Mouse (Mus musculus) erythroid progenitor cell, adult 5-6 weeks (primary cell): ENCODE measurements around the gene Kdm5b. TPM values are rescaled to one million over a fixed set of nuclear protein-coding genes. Genes with fewer than 3 reads are reported as not detected.

Experiments
- ATAC-seq: replicated peaks from 2 replicates; pipeline ENCODE4 v1.8.0; 2016; ENCODE audit warnings: moderate number of reproducible peaks, mild to moderate bottlenecking, moderate TSS enrichment, inconsistent platforms; ENCODE audit not compliant: poor library complexity, low FRiP score, severe bottlenecking
- total RNA-seq, 2 experiments: library from RNA; stranded (forward) in 1 of 2; stranded (reverse) in 1 of 2; fragments of 150-400 nt in 1 of 2; fragments of 186-747, 209-891 nt in 1 of 2; gene quantifications; 2 replicates each; pipeline versions ENCODE4 v1.2.3 to v1.2.4; 2015 to 2017; ENCODE audit warnings: low replicate concordance in 2 of 2

Gene Kdm5b
- total RNA-seq, 2 experiments from 2014 or later, result 2.2 to 20.1 TPM

GRCm38 (mm10) chr1:134639460-134639859 lies 79.5 kb downstream of the Kdm5b start:
- no peak for ATAC-seq

- no peak for ATAC-seq
Measured at GRCm38 (mm10) chr1:134641507-134641906, 81.5 kb downstream of the Kdm5b start.

- no peak for ATAC-seq
Measured at GRCm38 (mm10) chr1:134643702-134644101, 83.7 kb downstream of the Kdm5b start.

GRCm38 (mm10) chr1:134645408-134646200 lies 85.6 kb downstream of the Kdm5b start:
- ATAC-seq, result no peak

GRCm38 (mm10) chr1:134646261-134646962 lies 86.4 kb downstream of the Kdm5b start, which contains the start of gene Syt2:
TSS of gene Syt2 (plus strand) at chr1:134646677.
- ATAC-seq, result no peak

- no peak for ATAC-seq
Measured at GRCm38 (mm10) chr1:134646963-134647282, 87.0 kb downstream of the Kdm5b start.

- ATAC-seq, result no peak
Measured at GRCm38 (mm10) chr1:134647591-134647990, 87.6 kb downstream of the Kdm5b start.

GRCm38 (mm10) chr1:134650816-134651215 lies 90.8 kb downstream of the Kdm5b start:
- no peak for ATAC-seq

GRCm38 (mm10) chr1:134651268-134651850 lies 91.4 kb downstream of the Kdm5b start:
- peak; percentile 67 for ATAC-seq

GRCm38 (mm10) chr1:134651851-134652398 lies 92.0 kb downstream of the Kdm5b start:
- no peak for ATAC-seq

GRCm38 (mm10) chr1:134653603-134654257 lies 93.8 kb downstream of the Kdm5b start:
- no peak for ATAC-seq

GRCm38 (mm10) chr1:134658841-134659240 lies 98.9 kb downstream of the Kdm5b start:
- ATAC-seq, result no peak

- no peak for ATAC-seq
Measured at GRCm38 (mm10) chr1:134660163-134660562, 100.2 kb downstream of the Kdm5b start.

GRCm38 (mm10) chr1:134671234-134672070 lies 111.5 kb downstream of the Kdm5b start:
- no peak for ATAC-seq

- ATAC-seq, result no peak
Measured at GRCm38 (mm10) chr1:134674312-134674711, 114.3 kb downstream of the Kdm5b start.

GRCm38 (mm10) chr1:134679445-134679844 lies 119.5 kb downstream of the Kdm5b start:
- no peak for ATAC-seq

GRCm38 (mm10) chr1:134680617-134681016 lies 120.6 kb downstream of the Kdm5b start:
- no peak for ATAC-seq

- no peak for ATAC-seq
Measured at GRCm38 (mm10) chr1:134682460-134682859, 122.5 kb downstream of the Kdm5b start.
